Mouse (Mus musculus): ENCODE results near the gene Tbc1d2.
A peak's percentile ranks its signal among the peaks of the same experiment; 100 is the strongest.

Tbc1d2 gene

DNA sequence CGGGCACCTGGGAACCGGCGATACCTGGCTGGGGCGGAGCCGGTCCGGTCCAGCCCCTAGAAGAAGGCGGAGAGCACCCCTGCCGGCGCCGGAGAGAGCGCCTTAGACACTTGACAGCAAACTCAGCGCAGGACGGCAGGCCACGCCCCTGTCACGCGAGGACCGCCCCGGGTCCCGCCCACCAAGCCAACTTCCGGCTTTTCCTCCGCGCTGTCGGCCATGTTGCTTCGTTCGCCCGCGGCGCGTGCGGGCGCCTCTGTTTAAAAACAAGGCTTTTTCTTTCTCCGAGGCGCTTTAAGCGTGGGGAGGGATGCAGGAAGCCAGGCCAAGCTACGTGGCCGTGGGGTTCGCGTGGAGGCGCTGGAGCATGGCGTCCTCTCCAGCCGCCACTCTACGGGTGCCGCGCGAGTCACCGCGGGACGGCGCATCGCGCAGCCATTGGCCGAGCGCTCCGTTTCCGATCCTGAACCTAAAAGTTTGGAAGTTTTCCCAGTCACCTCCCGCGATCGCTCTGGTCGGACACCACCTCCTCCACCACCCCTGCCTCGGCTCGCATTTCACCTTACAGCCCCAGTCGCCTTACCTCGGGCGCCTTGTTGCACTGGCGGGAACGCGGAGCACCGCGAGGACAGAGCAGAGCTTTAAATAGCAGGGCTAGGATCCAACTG, at the start of gene Tbc1d2:
Gene Tbc1d2, minus strand, starts transcription at position 124 of the 668 bp plus-strand sequence.
- peak; percentile 87 for DNase-seq (ENCODE audit: low spot score)

GRCm38 (mm10) chr4:46696467-46696866, 46.5 kb upstream of the Tbc1d2 start:
- no peak for DNase-seq (ENCODE audit: low spot score)

DNA sequence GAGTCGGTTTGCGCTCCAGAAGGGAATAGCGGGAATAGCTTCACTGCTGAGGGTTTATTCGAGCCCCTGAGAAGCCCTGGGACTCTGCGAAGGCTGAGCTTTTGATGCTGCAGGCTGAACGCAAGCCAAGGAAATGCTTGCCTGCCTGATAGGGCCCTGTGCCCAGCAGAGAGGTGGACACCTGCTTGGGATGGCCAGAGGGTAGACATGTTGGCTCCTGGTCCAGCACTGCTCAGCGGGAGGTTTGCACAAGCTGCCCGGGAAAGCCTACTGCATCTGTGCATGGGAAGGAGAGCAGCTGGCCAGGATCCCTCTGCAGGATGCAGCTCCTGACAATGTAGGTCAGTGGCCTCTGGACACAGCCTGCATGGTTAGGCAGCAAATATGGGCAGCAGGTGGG, 40.6 kb upstream of the Tbc1d2 start:
- DNase-seq (ENCODE audit: low spot score), result no peak

GRCm38 (mm10) chr4:46690023-46690420, 40.0 kb upstream of the Tbc1d2 start:
- DNase-seq (ENCODE audit: low spot score), result no peak

DNA sequence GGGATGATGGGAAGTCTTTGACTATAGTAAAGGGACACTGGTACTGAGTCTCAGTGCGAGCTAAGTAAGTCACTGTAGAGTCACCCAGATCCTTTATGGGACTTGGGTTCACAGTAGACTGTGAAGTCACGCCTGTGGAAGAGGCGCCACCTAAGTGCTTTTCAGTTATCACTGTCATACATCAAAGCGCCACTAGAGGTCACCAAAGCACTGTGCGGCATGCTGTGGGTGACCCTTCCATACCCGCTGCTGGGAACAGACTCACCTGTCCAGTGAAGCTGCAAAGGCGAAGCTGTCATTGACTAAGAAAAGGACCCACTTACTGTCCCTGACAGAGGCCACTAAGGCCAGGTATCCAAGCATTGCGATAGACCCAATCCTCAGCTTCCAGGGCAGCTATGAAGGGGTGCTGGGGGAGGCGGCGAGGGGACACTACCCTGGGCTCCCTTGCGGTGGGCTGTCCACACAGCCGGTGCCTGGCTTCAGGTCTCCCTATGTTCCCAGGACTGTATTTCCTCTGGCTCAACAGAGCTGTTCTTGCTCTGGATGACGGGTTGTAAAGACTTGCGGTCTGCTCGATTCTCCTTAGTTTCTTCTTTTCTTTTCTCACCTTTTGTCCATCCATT, 39.5 kb upstream of the Tbc1d2 start:
- peak; percentile 55 for DNase-seq (ENCODE audit: low spot score)

GRCm38 (mm10) chr4:46688213-46688832, 38.3 kb upstream of the Tbc1d2 start:
- DNase-seq (ENCODE audit: low spot score), result no peak

DNA sequence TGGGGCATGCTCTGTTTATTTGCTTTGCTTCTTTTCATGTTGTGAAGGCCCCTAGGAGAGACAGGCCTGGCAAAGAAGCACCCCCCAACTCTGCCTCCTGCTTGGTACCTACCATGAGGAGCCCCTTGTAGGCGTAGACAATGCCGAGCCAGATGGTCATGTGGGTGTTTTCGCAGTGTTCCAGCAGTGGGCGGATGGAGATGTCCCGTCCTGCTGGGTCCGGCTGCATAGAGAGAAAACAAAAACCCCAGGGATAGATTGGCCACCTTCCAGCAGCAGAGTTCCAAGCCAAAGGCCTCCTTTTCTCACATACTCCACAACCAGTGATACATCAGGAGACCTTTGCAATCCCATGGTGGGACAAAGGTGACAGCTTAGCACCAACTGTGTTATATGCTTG, 34.2 kb upstream of the Tbc1d2 start:
- DNase-seq (ENCODE audit: low spot score), result peak; percentile 71

DNA sequence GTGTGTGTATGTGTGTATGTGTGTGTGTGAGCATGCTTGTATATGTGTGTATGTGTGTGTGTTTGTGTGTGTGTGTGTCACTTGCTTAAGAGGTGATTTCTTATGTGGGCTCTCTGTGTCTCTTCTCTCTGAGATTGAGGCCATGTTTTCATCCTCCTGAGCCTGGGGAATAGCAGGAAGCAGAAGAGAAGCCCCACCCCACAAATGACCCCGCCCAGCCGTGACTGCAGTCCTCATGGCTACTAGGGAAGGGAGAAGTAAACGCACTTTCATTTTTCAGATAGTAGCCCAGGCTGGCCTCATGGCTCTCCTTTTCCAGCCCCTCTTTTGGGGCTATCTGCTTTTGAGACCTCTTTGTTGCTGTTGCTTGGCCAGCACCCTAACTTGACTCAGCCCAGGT, 26.6 kb upstream of the Tbc1d2 start:
- DNase-seq (ENCODE audit: low spot score), result no peak

GRCm38 (mm10) chr4:46675992-46676391, 26.0 kb upstream of the Tbc1d2 start:
- DNase-seq (ENCODE audit: low spot score), result no peak

- no peak for DNase-seq (ENCODE audit: low spot score)
Measured at GRCm38 (mm10) chr4:46675272-46675785, 25.3 kb upstream of the Tbc1d2 start.

- DNase-seq (ENCODE audit: low spot score), result no peak
Measured at GRCm38 (mm10) chr4:46668620-46669019, 18.6 kb upstream of the Tbc1d2 start.

GRCm38 (mm10) chr4:46666420-46666819, 16.4 kb upstream of the Tbc1d2 start:
- no peak for DNase-seq (ENCODE audit: low spot score)

DNA sequence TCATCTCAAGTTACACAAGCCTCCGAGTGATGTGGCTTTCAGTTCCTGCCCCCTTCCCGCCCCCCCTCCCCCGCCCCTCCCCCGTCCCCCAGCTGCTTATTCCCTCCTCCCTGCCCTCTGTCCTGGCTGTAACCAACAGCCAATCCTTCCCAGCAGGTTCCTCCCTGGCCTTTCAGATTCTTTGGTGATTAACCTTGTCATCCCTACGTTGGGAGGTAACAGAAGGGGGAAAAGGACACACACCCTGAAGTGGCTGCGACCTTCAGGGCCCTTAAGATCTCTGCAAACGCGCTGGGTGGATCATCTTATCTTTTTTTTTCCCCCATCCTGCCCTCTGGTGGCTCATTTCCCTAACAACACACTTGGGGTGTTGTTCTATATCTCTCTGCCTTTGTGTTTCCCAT, 15.4 kb upstream of the Tbc1d2 start:
- DNase-seq (ENCODE audit: low spot score), result no peak

DNA sequence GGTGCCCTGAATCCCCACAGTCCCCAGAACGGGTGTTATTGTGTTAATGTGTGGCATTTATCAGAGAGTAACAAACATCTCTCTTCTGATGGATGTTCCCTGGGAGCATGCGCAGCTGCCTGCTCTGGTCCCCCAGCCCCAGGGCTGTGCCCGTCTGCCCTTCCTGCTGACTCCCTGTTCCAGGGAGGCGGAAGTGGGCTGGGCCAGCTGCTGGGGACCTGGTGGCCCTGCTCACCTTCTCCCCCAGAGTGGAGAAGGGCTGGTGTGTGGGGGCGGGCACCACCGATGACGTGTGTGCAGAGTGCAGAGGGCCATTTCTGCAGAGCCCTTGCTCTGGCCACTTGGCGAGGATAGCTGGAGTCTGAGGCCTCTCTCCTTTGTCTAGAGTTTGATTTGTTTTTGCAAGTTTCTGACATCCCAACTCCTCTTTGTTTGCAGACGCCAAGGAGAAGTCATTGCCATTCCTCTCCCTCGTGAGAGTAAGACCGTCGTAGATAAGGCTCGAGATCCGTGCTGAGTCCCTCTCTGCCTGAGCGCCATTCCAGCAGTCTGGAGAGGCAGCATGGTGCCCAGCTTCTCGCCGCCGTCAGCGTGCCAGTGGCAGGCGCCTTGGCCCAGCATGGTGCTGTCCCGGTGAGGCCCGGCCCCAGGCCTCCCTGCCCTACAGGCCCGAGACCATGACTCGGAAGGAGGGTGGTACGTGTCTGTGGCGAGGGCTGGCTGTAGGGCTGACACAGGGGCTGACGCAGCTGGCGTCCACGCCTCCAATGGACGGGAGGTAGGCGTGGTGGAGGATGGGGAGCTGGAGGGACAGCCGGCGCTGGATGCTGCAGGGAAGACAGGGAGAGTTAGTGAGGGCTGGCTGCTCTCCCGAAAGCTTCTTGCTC, 14.4 kb upstream of the Tbc1d2 start:
- no peak for DNase-seq (ENCODE audit: low spot score)

- no peak for DNase-seq (ENCODE audit: low spot score)
Measured at GRCm38 (mm10) chr4:46661433-46661832, 11.4 kb upstream of the Tbc1d2 start.

- no peak for DNase-seq (ENCODE audit: low spot score)
Measured at GRCm38 (mm10) chr4:46658946-46659345, 8.9 kb upstream of the Tbc1d2 start.

DNA sequence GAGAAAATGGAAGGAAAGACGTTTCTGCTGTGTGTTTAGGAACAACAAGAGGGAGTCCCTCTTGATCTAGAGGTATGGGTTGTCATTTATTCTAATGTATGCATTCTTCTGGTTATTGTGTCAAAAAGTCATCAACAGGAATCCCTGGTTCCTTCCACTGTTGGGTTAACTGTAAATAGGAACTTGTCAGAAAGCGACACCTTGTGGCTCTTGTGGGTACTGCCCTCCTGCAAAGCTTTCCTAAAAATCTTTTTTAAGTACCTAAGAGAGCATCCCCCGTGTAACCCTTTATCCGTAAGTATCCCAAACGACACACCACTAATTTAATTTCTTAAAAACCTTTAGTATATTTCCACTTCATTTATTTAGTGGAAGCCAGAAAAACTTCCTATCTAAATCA, 7.1 kb upstream of the Tbc1d2 start:
- no peak for DNase-seq (ENCODE audit: low spot score)

GRCm38 (mm10) chr4:46655956-46656355, 5.9 kb upstream of the Tbc1d2 start:
- DNase-seq (ENCODE audit: low spot score), result no peak

DNA sequence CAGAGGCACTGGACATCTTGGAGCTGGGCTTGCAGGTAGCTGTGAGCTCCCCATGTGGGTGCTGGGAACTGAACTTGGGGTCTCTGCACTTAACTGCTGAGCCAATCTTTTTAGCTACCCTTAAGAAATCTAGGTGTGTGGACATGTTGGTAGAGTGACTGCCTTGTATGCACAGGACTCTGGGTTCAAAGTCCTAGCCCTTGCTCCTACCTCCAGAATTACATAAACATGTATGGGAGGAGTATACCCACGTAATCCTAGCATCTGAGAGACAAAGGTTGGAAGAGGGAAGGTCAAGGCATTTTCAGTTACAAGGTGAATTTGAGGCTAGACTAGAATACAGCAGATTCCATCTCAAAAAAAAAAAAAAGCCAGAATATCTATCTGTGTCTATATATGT, 5.3 kb upstream of the Tbc1d2 start:
- no peak for DNase-seq (ENCODE audit: low spot score)

DNA sequence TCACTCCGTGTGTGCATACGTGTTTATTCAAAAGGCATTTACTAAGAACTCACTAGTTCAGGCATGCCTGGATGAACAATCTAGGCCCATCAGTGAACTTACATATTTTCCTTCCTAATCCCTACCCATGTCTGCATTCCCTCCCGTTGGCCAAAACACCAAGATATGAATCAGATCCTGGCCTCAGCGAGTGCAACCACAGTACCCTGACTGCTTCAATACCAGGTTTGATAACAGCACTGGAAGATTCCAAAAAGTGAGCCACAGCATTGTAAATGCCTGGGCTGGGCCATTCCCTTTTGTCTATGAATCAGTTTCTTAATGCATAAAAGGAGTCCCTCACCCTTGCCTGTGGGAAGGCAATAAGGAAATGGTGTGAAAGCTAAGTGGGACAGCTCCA, 848 bp downstream of the Tbc1d2 start:
- no peak for DNase-seq (ENCODE audit: low spot score)

GRCm38 (mm10) chr4:46643676-46644112, 6.3 kb downstream of the Tbc1d2 start:
- no peak for DNase-seq (ENCODE audit: low spot score)
